Mouse (Mus musculus): ENCODE data around the gene Smarcd1.

Smarcd1 gene

GRCm38 (mm10) chr15:99701999-99702900, at the start of gene Smarcd1:
TSS of gene Smarcd1 (plus strand) at chr15:99702129.
- peak; percentile 95 for DNase-seq (ENCODE audit: low spot score)

DNA sequence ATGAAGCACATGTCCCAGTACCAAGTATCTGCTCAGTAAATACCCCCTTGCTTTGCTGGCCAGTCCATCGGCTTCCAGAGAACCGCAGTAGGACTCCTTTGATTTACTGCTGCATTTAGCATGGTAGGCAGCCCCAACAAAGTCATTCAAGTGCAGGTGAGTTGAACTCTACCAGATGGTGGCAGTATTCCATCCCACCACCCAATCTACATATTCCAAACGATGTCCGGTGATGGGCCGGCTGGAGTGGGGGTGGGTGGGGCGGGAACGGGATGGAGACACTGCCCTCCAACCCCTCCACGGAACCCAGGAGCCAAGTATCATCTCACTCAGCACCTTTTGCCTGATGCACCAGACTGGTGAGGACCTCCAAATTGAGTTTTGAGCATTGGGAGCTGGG, 48.6 kb upstream of the Smarcd1 start:
- DNase-seq (ENCODE audit: low spot score), result no peak

DNA sequence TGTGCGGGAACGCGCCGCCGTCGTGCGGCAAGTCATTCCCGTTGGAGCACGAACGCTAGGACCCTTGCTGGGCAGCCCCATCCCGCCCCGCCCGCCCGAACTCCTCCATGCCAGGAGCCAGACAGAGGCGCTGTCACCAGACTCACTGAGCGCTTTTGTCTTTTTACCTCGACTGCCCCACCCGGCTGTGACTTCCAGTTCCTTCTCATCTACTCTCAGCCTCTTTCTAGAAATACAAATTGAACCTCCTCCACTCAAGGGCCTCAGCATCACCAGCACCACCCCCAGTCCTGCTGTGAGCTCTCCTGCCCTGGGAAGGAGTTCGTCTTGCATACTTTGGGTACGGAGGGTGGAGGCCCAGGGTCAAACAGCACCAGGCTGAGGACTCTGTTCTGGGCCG, 48.1 kb upstream of the Smarcd1 start:
- no peak for DNase-seq (ENCODE audit: low spot score)

GRCm38 (mm10) chr15:99655956-99656355, 46.0 kb upstream of the Smarcd1 start:
- no peak for DNase-seq (ENCODE audit: low spot score)

GRCm38 (mm10) chr15:99658437-99658836, 43.5 kb upstream of the Smarcd1 start:
- DNase-seq (ENCODE audit: low spot score), result no peak

DNA sequence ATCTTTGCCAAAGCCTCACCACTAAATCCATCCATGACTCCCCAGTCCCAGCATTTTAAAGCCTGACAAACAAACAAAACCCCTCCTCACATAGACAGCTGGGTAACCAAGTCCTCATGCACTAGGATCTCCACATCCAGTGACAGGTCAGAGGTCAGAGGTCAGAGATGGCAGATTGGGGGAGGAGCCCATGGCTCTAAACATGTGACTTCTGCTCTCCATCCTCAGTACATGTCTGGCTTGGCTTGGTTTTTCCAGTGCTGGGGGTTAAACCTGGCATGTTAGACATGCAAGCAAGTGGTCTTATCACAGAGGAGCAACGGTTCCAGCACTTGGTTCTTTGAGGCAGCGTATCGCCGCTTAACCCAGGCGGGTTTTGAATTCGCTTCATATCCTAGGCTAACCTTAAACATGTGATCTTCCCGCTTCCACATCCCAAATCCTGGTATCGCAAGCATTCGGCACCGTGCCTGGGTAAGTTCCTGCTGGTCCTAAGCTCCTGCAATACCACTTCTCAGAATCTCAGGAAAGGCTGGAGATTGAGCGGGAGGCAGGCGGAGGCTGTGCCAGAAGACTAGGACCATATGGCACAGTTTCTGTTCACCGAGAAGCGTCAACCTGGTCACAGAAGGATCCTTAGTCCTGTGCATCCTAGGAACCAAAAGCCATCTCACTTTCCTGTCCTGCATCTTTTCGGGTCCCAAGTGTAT, 40.7 kb upstream of the Smarcd1 start:
- no peak for DNase-seq (ENCODE audit: low spot score)

DNA sequence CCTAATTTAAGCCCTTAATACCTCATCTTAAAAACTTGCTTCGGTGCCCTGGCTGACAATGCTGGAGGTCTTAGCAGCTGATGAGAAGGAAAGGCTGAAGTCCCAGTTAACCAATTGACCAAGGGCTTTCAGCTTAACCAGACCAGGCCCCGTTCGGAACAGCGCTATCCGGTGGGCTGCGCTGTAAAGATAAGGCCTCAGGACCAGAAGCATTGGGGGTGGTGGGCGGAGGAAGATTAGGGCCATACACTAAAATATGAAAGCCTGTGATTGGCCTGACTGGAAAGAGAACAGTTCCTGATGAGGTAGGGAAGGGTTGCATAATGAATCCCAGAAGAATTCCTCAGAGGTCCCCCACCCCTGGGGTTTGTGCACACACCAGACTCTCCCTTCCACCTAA, 39.6 kb upstream of the Smarcd1 start:
- DNase-seq (ENCODE audit: low spot score), result no peak

GRCm38 (mm10) chr15:99663964-99664599, 37.8 kb upstream of the Smarcd1 start:
- no peak for DNase-seq (ENCODE audit: low spot score)

DNA sequence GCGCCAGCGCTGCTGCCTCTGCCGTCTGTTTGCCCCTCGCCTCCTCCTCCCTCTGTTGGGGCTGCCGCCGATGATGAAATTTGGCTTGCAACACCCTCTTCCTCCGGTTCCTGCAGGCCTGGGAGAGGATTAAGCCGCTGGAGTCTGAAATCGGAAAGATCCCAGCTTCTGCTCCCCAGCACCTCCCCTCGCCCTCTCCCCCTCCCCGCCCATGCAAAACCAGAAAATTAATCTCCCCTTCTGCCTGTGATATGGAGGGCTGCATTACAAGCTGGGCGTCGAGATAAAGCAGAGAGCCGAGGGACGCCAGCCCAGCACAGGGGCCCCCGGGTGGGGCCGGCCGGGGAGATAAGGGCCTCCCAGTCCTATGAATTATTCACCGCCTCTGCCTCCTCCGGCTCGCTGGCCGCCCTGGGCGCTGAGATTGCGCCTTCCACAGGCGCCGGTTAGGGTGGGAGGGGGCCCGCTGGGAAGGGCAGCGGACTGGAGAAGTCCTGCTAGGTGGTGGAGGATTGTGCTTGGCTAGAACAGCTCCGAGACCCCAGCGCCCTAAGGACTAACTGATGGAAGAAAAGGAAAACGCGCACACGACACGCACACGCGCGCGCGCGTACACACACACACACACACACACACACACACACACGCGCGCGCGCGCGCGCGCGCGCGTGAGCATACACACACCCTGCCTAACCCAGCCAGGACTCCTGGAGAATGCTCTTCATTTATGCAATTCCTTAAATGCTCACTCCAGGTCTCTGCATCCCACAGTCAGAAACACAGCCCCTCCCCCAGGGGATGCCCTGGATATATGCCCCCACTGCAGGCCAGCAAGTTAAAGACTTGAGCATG, 37.1 kb upstream of the Smarcd1 start:
- DNase-seq (ENCODE audit: low spot score), result peak; percentile 66

DNA sequence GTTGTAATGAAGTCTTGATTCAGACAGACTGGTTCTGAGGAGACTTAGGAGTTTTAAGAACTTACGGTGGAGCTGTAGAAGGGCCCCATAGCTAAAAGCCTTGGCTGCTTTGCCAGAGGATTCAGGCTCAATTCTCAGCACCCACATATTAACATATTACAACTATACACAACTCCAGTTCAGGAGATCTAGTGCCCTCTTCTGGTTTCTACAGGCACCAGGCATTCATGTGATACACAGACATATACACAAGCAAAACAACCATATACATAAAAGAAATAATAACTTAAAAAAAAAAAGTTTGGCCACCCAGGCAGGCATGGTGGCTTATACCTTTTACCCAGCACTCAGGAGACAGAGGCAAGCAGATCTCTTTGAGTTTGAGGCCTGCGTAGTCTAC, 34.4 kb upstream of the Smarcd1 start:
- no peak for DNase-seq (ENCODE audit: low spot score)

- peak; percentile 79 for DNase-seq (ENCODE audit: low spot score)
Measured at GRCm38 (mm10) chr15:99668881-99669280, 33.0 kb upstream of the Smarcd1 start.

DNA sequence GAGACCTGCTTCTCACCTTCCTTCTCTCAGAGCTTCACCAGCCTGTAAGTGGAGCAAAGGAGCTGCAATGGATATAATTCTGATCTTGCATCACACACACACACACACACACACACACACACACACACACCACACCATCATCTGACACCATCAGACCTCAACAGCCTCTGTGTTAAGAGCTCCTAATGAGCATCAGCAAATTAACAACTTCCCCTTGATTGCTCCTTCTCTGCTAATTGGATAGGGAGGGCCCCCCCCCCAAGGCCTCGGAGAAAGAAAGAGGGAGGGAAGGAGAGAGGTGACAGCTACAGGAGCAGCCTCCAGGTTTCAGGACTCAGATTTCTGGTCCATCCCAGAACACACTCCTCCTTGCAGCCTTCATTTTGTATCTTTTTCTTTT, 32.5 kb upstream of the Smarcd1 start:
- no peak for DNase-seq (ENCODE audit: low spot score)

- peak; percentile 41 for DNase-seq (ENCODE audit: low spot score)
Measured at GRCm38 (mm10) chr15:99670154-99670821, 31.6 kb upstream of the Smarcd1 start, which contains the start of gene Asic1. TSS of gene Asic1 (plus strand) at chr15:99670368.

DNA sequence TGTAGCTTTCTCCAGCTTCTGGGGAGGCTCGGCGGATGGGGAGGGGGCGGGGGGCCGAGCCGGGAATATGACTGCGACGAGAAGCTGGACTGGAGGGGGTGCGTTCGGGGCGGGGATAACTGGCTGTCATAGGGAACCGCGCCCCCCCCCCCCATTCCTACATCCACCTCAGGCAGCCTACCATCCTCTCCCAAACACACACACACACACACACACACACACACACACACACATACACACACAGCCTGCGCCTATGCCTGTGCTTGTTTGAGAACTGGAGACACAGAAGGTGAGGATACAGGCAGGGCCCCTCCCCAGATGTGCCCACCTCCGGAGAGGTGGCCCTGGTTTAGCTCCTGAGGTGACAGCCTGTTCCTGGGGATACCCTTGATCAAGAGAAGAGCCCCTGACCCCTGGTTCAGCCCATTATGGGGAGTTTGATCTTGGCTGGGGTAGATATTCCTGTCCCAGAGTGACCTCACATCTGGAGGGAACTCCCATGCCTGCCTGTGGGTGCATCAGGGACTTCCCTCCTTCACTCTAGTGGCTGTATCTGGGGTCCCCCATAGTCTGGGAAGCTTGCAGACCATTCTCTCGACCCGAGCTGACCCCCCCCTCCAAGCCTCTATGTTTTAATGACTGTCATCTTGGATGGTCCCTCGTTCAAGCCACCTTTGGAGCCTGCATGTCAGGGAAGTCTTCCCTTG, 30.8 kb upstream of the Smarcd1 start:
- DNase-seq (ENCODE audit: low spot score), result no peak

DNA sequence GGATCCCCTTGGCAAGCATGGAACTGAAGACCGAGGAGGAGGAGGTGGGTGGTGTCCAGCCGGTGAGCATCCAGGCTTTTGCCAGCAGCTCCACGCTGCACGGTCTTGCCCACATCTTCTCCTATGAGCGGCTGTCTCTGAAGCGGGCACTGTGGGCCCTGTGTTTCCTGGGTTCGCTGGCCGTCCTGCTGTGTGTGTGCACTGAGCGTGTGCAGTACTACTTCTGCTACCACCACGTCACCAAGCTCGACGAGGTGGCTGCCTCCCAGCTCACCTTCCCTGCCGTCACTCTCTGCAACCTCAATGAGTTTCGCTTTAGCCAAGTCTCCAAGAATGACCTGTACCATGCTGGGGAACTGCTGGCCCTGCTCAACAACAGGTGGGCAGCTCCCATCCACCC, 30.1 kb upstream of the Smarcd1 start:
- DNase-seq (ENCODE audit: low spot score), result no peak

DNA sequence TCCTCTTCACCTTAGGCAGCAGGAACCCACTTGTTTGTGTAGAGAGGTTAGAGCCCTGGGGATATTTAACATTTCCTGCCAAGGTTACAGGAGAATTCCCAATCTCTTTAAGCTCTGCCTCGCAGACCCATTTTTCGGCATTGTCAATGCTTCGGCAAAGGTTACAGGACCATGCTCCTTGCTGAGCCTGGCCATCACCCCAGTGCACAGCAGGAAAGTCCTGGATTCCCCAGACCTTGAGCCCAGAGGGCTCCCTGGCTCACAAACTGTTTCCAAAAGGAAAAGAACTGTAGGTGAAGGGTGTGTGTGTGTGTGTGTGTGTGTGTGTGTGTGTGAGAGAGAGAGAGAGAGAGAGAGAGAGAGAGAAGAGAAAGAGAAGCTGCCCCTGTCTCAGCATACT, 27.1 kb upstream of the Smarcd1 start:
- DNase-seq (ENCODE audit: low spot score), result no peak

DNA sequence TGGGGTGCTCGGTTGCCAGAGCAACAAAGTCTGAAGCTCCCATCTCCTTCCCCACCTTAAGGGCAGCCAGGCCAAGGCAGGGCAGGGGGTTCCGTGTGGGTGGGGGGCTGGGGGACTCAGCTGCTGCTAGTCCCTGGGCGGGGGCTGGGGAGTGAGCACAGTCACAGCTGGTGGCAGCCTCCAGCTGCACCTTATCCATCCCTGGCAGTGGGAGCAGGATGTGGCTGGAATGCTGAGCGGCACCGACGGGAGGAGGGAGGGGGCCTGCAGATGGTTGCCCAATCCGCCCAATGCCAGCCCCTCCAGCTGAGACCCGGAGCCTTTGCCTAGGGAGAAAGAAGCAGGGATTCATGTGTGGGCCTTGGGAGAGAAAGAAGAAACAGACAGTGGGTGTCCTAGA, 24.8 kb upstream of the Smarcd1 start:
- DNase-seq (ENCODE audit: low spot score), result no peak

DNA sequence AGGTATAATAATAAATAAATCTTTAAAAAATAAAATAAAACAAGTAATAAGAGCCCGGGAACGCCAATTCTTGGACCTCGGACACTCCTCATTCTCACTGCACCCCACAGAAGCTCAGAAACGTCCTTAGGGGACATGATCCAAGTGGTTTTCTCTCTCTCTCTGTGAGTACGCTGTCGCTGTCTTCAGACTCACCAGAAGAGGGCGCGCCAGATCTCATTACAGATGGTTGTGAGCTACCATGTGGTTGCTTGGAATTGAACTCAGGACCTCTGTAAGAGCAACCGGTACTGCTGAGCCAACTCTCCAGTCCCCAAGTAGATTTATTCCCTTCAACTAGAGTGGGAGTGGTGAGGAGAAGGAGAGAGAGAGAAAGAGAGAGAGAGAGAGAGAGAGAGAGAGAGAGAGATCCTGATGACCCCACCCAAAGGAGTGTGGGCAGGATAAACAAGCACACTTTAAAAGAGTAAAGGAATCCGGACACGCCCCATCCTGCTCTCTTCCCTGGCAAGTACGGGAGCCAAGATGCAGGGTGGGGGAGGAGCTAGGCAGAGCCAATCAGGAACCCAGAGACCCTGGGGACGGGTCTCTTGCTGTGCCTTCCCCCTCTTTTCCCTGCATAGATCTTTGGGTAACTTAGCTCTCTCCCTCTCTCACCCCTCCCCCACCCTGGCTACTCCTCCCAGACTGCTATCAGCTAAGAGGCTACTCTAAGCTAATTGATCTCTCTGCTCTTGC, 23.7 kb upstream of the Smarcd1 start:
- no peak for DNase-seq (ENCODE audit: low spot score)

DNA sequence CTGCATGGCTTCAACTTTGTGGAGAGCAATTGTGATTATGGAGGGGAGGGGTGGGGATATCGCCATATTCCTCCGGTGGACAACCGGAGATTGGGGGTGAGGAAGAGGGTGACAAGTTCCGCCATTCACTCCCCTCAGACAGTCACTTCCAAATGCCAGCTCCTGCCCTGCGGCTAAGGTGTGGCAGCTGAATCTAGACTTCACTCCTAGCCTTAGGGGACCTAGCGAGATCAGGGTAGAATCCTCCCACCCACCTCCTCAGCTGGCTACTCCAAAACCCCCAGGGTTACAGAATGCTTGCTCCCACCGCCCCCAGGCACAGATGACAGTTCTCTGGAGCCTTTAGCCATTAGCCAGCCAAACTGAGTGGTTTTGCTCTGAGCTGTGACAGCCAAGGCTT, 22.9 kb upstream of the Smarcd1 start:
- no peak for DNase-seq (ENCODE audit: low spot score)

DNA sequence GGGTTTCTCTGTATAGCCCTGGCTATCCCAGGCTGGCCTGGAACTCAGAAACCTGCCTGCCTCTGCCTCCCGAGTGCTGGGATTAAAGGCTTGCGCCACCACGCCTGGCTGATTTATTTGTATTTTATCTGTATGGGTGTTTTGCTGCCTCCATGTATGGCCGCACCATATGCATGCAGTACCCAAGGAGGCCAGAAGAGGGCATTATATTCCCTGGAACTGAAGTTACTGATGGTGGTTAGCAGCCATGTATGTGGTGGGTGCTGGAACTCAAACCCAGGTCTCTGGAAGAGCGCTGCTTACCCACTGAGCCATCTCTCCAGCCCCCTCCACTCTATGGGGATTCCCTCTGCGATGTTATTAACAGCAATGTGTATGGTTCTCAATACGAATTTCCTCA, 19.0 kb upstream of the Smarcd1 start:
- DNase-seq (ENCODE audit: low spot score), result no peak
